Comparison of ENCODE assay signal across 12 mouse cellular contexts in genomic region chr5:48402497-48402896, GRCm38 (mm10).
DNase-seq lines count a peak whose midpoint lies in the region; ATAC-seq and TF ChIP-seq lines count a peak whose summit lies in the region.
"Had no signal": no experiment of that assay in that cellular context is flagged by ENCODE, and none has a peak within 500 bp of the region (broad histone marks: within the 10 kb centered on the region; RNA-seq: fewer than 3 reads in every experiment).

No protein-coding gene starts in this region.

- H3K4me1 ChIP-seq in midbrain, embryonic 10.5 days = no peaks in the 10 kb centered on the region
- H3K4me1 ChIP-seq in midbrain, postnatal 0 days (ENCODE audit: insufficient read depth, low read length) = no peaks in the 10 kb centered on the region
- H3K4me1 ChIP-seq in heart, postnatal 0 days (ENCODE audit: control insufficient read depth, insufficient read depth) = no peaks in the 10 kb centered on the region
- no peaks in the 10 kb centered on the region for H3K4me1 ChIP-seq in neural tube, embryonic 11.5 days (ENCODE audit: control insufficient read depth, insufficient read depth, low read length)
- H3K4me1 ChIP-seq: hindbrain, embryonic 15.5 days had no signal

- H3K9me3 ChIP-seq in midbrain, embryonic 10.5 days (replicated peaks) = no peaks in the 10 kb centered on the region
- no peaks in the 10 kb centered on the region for H3K9me3 ChIP-seq in midbrain, postnatal 0 days (ENCODE audit: low read length)
- H3K9me3 ChIP-seq in heart, postnatal 0 days (replicated peaks; ENCODE audit: control insufficient read depth, low read length) = no peaks in the 10 kb centered on the region
- H3K9me3 ChIP-seq in neural tube, embryonic 11.5 days (ENCODE audit: control insufficient read depth, low read length) = no peaks in the 10 kb centered on the region
- H3K9me3 ChIP-seq: embryonic facial prominence, embryonic 15.5 days; hindbrain, embryonic 15.5 days had no signal

- no peaks in the 10 kb centered on the region for H3K27me3 ChIP-seq in midbrain, embryonic 10.5 days (ENCODE audit: low read depth, poor library complexity, severe bottlenecking)
- no peaks in the 10 kb centered on the region for H3K27me3 ChIP-seq in midbrain, postnatal 0 days (ENCODE audit: insufficient read depth, low read length)
- H3K27me3 ChIP-seq in heart, postnatal 0 days (ENCODE audit: control insufficient read depth, insufficient read depth, low read length) = no peaks in the 10 kb centered on the region
- no peaks in the 10 kb centered on the region for H3K27me3 ChIP-seq in neural tube, embryonic 11.5 days (ENCODE audit: control insufficient read depth, insufficient read depth, low read length)
- H3K27me3 ChIP-seq: CH12.LX; embryonic facial prominence, embryonic 15.5 days; hindbrain, embryonic 15.5 days had no signal

- intact Hi-C loops in gastrocnemius, postnatal 36 days (cut with DNase I) = no loop called here

- no peak overlapping the region for H3K4me2 ChIP-seq in midbrain, postnatal 0 days (ENCODE audit: low read depth, low read length, poor library complexity, severe bottlenecking)
- H3K4me2 ChIP-seq in heart, postnatal 0 days (ENCODE audit: low read depth, low read length) = no peak overlapping the region
- no peak overlapping the region for H3K4me2 ChIP-seq in neural tube, embryonic 11.5 days (ENCODE audit: low read depth)
- H3K4me2 ChIP-seq: embryonic facial prominence, embryonic 15.5 days; hindbrain, embryonic 15.5 days had no signal

- DNase-seq in gastrocnemius, adult 18-20 months (ENCODE audit: low spot score) = peak; percentile 12
- no peak for DNase-seq in gastrocnemius, postnatal 36 days
- peak; percentile 16 for DNase-seq in midbrain, embryonic 10.5 days (ENCODE audit: low spot score)
- DNase-seq in midbrain, postnatal 0 days (ENCODE audit: low spot score) = no peak
- DNase-seq in heart, postnatal 0 days (ENCODE audit: low spot score) = peak; percentile 12
- peak; percentile 55 for DNase-seq in neural tube, embryonic 11.5 days (ENCODE audit: low spot score)
- DNase-seq in spleen, postnatal 10 days (ENCODE audit: low spot score in 2 of 2) = no peak
- DNase-seq in urinary bladder, adult 2 months (ENCODE audit: low spot score) = no peak
- DNase-seq: adrenal gland, adult 2 months had no signal

- no peak overlapping the region for H3K4me3 ChIP-seq in midbrain, embryonic 10.5 days
- H3K4me3 ChIP-seq in midbrain, postnatal 0 days (ENCODE audit: low read depth, low read length) = no peak overlapping the region
- H3K4me3 ChIP-seq in heart, postnatal 0 days (ENCODE audit: low read depth, low read length) = no peak overlapping the region
- H3K4me3 ChIP-seq in neural tube, embryonic 11.5 days (ENCODE audit: low read depth, low read length) = no peak overlapping the region
- H3K4me3 ChIP-seq: embryonic facial prominence, embryonic 15.5 days; hindbrain, embryonic 15.5 days had no signal

- 76% methylated on average over 3 of the region's 3 CpGs for WGBS in midbrain, embryonic 10.5 days
- WGBS in midbrain, postnatal 0 days = 82% methylated on average over 3 of the region's 3 CpGs
- WGBS in heart, postnatal 0 days = 47% methylated on average over 3 of the region's 3 CpGs
- 63% methylated on average over 3 of the region's 3 CpGs for WGBS in neural tube, embryonic 11.5 days

- H3K36me3 ChIP-seq in midbrain, embryonic 10.5 days = peaks cover 9% of the 10 kb centered on the region; the same call in 1 of the 2 replicates
- peaks cover 4% of the 10 kb centered on the region; the same call in 1 of the 2 replicates for H3K36me3 ChIP-seq in midbrain, postnatal 0 days (ENCODE audit: insufficient read depth, low read length)
- peaks cover 3% of the 10 kb centered on the region; the same call in 1 of the 2 replicates for H3K36me3 ChIP-seq in heart, postnatal 0 days (replicated peaks; ENCODE audit: control insufficient read depth, insufficient read depth, low read length)
- H3K36me3 ChIP-seq in neural tube, embryonic 11.5 days (ENCODE audit: control insufficient read depth, insufficient read depth, low read length) = no peaks in the 10 kb centered on the region
- H3K36me3 ChIP-seq: hindbrain, embryonic 15.5 days had no signal

- ATAC-seq in midbrain, postnatal 0 days (ENCODE audit: low FRiP score) = no peak
- ATAC-seq in heart, postnatal 0 days (ENCODE audit: insufficient read depth, low read depth) = no peak
- ATAC-seq in neural tube, embryonic 11.5 days (ENCODE audit: insufficient read depth, low FRiP score, low TSS enrichment) = no peak

- no peak overlapping the region for H3K27ac ChIP-seq in midbrain, embryonic 10.5 days (replicated peaks)
- H3K27ac ChIP-seq in midbrain, postnatal 0 days (ENCODE audit: low read depth, low read length) = no peak overlapping the region
- no peak overlapping the region for H3K27ac ChIP-seq in heart, postnatal 0 days (ENCODE audit: low read depth)
- no peak overlapping the region for H3K27ac ChIP-seq in neural tube, embryonic 11.5 days (ENCODE audit: low read depth, low read length)
- H3K27ac ChIP-seq: embryonic facial prominence, embryonic 15.5 days; hindbrain, embryonic 15.5 days had no signal

- no peak overlapping the region for H3K9ac ChIP-seq in midbrain, postnatal 0 days (replicated peaks; ENCODE audit: low read length, poor library complexity, severe bottlenecking)
- no peak overlapping the region for H3K9ac ChIP-seq in heart, postnatal 0 days (replicated peaks; ENCODE audit: low read depth, low read length)
- no peak overlapping the region for H3K9ac ChIP-seq in neural tube, embryonic 11.5 days (ENCODE audit: low read length)
- H3K9ac ChIP-seq: embryonic facial prominence, embryonic 15.5 days; hindbrain, embryonic 15.5 days had no signal

- no peak for TF ChIP-seq EP300 in heart, postnatal 0 days (IDR thresholded peaks at IDR 0.05; ENCODE audit: low read depth)

- no peak for TF ChIP-seq CTCF in midbrain, postnatal 0 days (IDR thresholded peaks at IDR 0.05)
- no peak for TF ChIP-seq CTCF in heart, postnatal 0 days (IDR thresholded peaks at IDR 0.05; ENCODE audit: low read depth)

Comparison
In these comparisons a context has a peak if more than half of its experiments do, and no peak if none do; other contexts are left out.
1. DNase-seq: peak in gastrocnemius, adult 18-20 months (single experiment), midbrain, embryonic 10.5 days (single experiment), heart, postnatal 0 days (single experiment) and neural tube, embryonic 11.5 days (single experiment); none in gastrocnemius, postnatal 36 days (0 of 2), midbrain, postnatal 0 days (single experiment), spleen, postnatal 10 days (0 of 2) and urinary bladder, adult 2 months (single experiment).